Mouse (Mus musculus): Measurements from ENCODE around the gene Zfyve27. TPM values are rescaled to one million over a fixed set of nuclear protein-coding genes. Genes with fewer than 3 reads are reported as not detected.

The Zfyve27 gene
- polyA plus RNA-seq, 1 experiment, result 32.3 TPM

- TF ChIP-seq CTCF (IDR thresholded peaks at IDR 0.05; ENCODE audit: low read depth, low read length), result no peak
- TF ChIP-seq POLR2A (IDR thresholded peaks at IDR 0.05; ENCODE audit: borderline replicate concordance, low read depth, low read length), result no peak
- Histone ChIP-seq H3K4me1 (ENCODE audit: control insufficient read depth, insufficient read depth, low read length) (peaks cover 41% of the 10 kb centered on the region), H3K27ac (ENCODE audit: insufficient read depth, low read depth, low read length) (peak within 1 kb of the TSS; percentile 81), H3K4me3 (ENCODE audit: insufficient read depth, low read length) (peak within 1 kb of the TSS; percentile 77)
These were observed 34.8 kb upstream of the Zfyve27 start, which contains the start of gene Avpi1 for GRCm38 (mm10) chr19:42128787-42129508. Gene Avpi1 (minus strand): TSS chr19:42129059.

GRCm38 (mm10) chr19:42129509-42130293 is 34.0 kb upstream of the Zfyve27 start:
- H3K4me1 ChIP-seq (ENCODE audit: control insufficient read depth, insufficient read depth, low read length), result peaks cover 45% of the 10 kb centered on the region
- H3K4me3 ChIP-seq (ENCODE audit: insufficient read depth, low read length), result peak overlapping the region; percentile 25

GRCm38 (mm10) chr19:42130294-42130606 is 33.5 kb upstream of the Zfyve27 start:
- H3K27ac ChIP-seq (ENCODE audit: insufficient read depth, low read depth, low read length), result peak overlapping the region; percentile 81
- peak overlapping the region; percentile 25 for H3K4me3 ChIP-seq (ENCODE audit: insufficient read depth, low read length)
- H3K4me1 ChIP-seq (ENCODE audit: control insufficient read depth, insufficient read depth, low read length), result peaks cover 47% of the 10 kb centered on the region
- TF ChIP-seq CTCF (IDR thresholded peaks at IDR 0.05; ENCODE audit: low read depth, low read length) (no peak), POLR2A (IDR thresholded peaks at IDR 0.05; ENCODE audit: borderline replicate concordance, low read depth, low read length) (no peak)

More at GRCm38 (mm10) chr19:42129509-42130293, 34.0 kb upstream of the Zfyve27 start:
- peak overlapping the region; percentile 81 for H3K27ac ChIP-seq (ENCODE audit: insufficient read depth, low read depth, low read length)
- TF ChIP-seq POLR2A (IDR thresholded peaks at IDR 0.05; ENCODE audit: borderline replicate concordance, low read depth, low read length), result no peak

- Histone ChIP-seq H3K27ac (ENCODE audit: insufficient read depth, low read depth, low read length) (peak overlapping the region; percentile 81), H3K4me3 (ENCODE audit: insufficient read depth, low read length) (peak overlapping the region; percentile 1; the same call in 1 of the 2 replicates), H3K4me1 (ENCODE audit: control insufficient read depth, insufficient read depth, low read length) (peaks cover 47% of the 10 kb centered on the region)
- TF ChIP-seq CTCF (IDR thresholded peaks at IDR 0.05; ENCODE audit: low read depth, low read length) (no peak), POLR2A (IDR thresholded peaks at IDR 0.05; ENCODE audit: borderline replicate concordance, low read depth, low read length) (no peak)
These were observed 32.6 kb upstream of the Zfyve27 start for GRCm38 (mm10) chr19:42131101-42131500.

GRCm38 (mm10) chr19:42135070-42135469 is 28.7 kb upstream of the Zfyve27 start:
- Histone ChIP-seq H3K27ac (ENCODE audit: insufficient read depth, low read depth, low read length) (no peak overlapping the region), H3K4me1 (ENCODE audit: control insufficient read depth, insufficient read depth, low read length) (peaks cover 23% of the 10 kb centered on the region), H3K4me3 (ENCODE audit: insufficient read depth, low read length) (no peak overlapping the region)
- TF ChIP-seq CTCF (IDR thresholded peaks at IDR 0.05; ENCODE audit: low read depth, low read length), result no peak
- TF ChIP-seq POLR2A (IDR thresholded peaks at IDR 0.05; ENCODE audit: borderline replicate concordance, low read depth, low read length), result no peak

GRCm38 (mm10) chr19:42136126-42136525 is 27.6 kb upstream of the Zfyve27 start:
- Histone ChIP-seq H3K4me3 (ENCODE audit: insufficient read depth, low read length) (no peak overlapping the region), H3K4me1 (ENCODE audit: control insufficient read depth, insufficient read depth, low read length) (peaks cover 14% of the 10 kb centered on the region), H3K27ac (ENCODE audit: insufficient read depth, low read depth, low read length) (no peak overlapping the region)
- no peak for TF ChIP-seq POLR2A (IDR thresholded peaks at IDR 0.05; ENCODE audit: borderline replicate concordance, low read depth, low read length)
- TF ChIP-seq CTCF (IDR thresholded peaks at IDR 0.05; ENCODE audit: low read depth, low read length), result no peak

- Histone ChIP-seq H3K4me1 (ENCODE audit: control insufficient read depth, insufficient read depth, low read length) (peaks cover 6% of the 10 kb centered on the region), H3K4me3 (ENCODE audit: insufficient read depth, low read length) (no peak overlapping the region), H3K27ac (ENCODE audit: insufficient read depth, low read depth, low read length) (no peak overlapping the region)
- no peak for TF ChIP-seq CTCF (IDR thresholded peaks at IDR 0.05; ENCODE audit: low read depth, low read length)
- TF ChIP-seq POLR2A (IDR thresholded peaks at IDR 0.05; ENCODE audit: borderline replicate concordance, low read depth, low read length), result no peak
These were observed 26.5 kb upstream of the Zfyve27 start for GRCm38 (mm10) chr19:42137167-42137672.

- Histone ChIP-seq H3K4me1 (ENCODE audit: control insufficient read depth, insufficient read depth, low read length) (peaks cover 6% of the 10 kb centered on the region), H3K4me3 (ENCODE audit: insufficient read depth, low read length) (no peak overlapping the region), H3K27ac (ENCODE audit: insufficient read depth, low read depth, low read length) (no peak overlapping the region)
- no peak for TF ChIP-seq CTCF (IDR thresholded peaks at IDR 0.05; ENCODE audit: low read depth, low read length)
- TF ChIP-seq POLR2A (IDR thresholded peaks at IDR 0.05; ENCODE audit: borderline replicate concordance, low read depth, low read length), result no peak
These were observed 25.1 kb upstream of the Zfyve27 start for GRCm38 (mm10) chr19:42138517-42139285.

GRCm38 (mm10) chr19:42139724-42140517 is 23.8 kb upstream of the Zfyve27 start:
- Histone ChIP-seq H3K4me1 (ENCODE audit: control insufficient read depth, insufficient read depth, low read length) (peaks cover 9% of the 10 kb centered on the region), H3K4me3 (ENCODE audit: insufficient read depth, low read length) (no peak overlapping the region), H3K27ac (ENCODE audit: insufficient read depth, low read depth, low read length) (no peak overlapping the region)
- TF ChIP-seq CTCF (IDR thresholded peaks at IDR 0.05; ENCODE audit: low read depth, low read length) (no peak), POLR2A (IDR thresholded peaks at IDR 0.05; ENCODE audit: borderline replicate concordance, low read depth, low read length) (no peak)
